Comparison of ENCODE assay signal across 9 mouse cellular contexts in the genomic region with DNA sequence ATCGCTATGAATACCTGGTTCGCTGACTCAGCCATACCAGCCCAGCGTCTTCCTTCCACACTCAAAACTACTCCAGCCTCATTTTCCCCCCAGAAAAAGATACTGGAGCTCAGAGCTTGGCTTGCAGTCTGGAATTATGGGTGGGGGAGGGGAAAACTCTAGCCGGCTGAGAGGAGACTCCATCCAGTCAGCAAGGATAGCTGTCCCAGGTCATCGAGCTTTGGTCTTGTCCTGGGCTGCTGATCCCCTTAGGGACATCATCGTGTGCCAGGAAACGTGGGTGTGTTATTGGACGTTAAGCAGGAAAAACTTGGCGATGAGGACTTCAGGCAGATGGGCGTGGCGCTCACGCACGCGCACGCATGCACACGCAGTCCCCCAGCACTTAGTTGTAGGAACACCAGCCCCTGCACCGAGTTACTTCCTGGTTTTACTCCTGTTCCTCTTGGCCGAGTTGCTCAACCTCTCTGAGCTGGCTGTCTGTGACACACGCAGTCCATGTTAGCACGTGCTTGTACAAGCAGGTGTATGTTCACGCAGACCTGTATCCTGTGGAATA. TPM values are rescaled to one million over a fixed set of nuclear protein-coding genes. Genes with fewer than 3 reads are reported as not detected.
DNase-seq lines count a peak whose midpoint lies in the region; ATAC-seq and TF ChIP-seq lines count a peak whose summit lies in the region.
"Had no signal": no experiment of that assay in that cellular context is flagged by ENCODE, and none has a peak within 500 bp of the region (broad histone marks: within the 10 kb centered on the region; RNA-seq: fewer than 3 reads in every experiment).

No protein-coding gene starts in this region.

- H3K27me3 ChIP-seq in embryonic facial prominence, embryonic 10.5 days (replicated peaks; ENCODE audit: low read depth, poor library complexity, severe bottlenecking) = peaks cover 85% of the 10 kb centered on the region

- ATAC-seq in hematopoietic stem cell, adult 5-6 weeks (replicated peaks in 1 of 2; ENCODE audit: insufficient read depth in 1 of 2, low FRiP score in 2 of 2, low TSS enrichment in 1 of 2, low read depth in 1 of 2, poor library complexity in 2 of 2, severe bottlenecking in 2 of 2) = peak; percentile 9 to 29; a peak in 1 of 4 replicates
- ATAC-seq in neutrophil, adult 5-6 weeks (ENCODE audit: extremely low read depth, insufficient number of reproducible peaks, low FRiP score, poor library complexity, severe bottlenecking) = peak; percentile 40

- 3% methylated on average over 21 of the region's 21 CpGs for WGBS in embryonic facial prominence, embryonic 10.5 days
- 3% methylated on average over 21 of the region's 21 CpGs for WGBS in lung, adult 2 months

- DNase-seq in ovary, postnatal 36 days (ENCODE audit: low spot score) = peak; percentile 31
- DNase-seq in ovary, postnatal 10 days (ENCODE audit: low spot score) = no peak
- peak; percentile 35 for DNase-seq in embryonic facial prominence, embryonic 10.5 days (ENCODE audit: low spot score)
- peak; percentile 58 for DNase-seq in lung, adult 2 months
- DNase-seq in layer of hippocampus, postnatal 14 days (ENCODE audit: low spot score in 2 of 2) = no peak
- DNase-seq in frontal cortex, postnatal 36 days (ENCODE audit: low spot score in 2 of 2) = no peak

- H3K27ac ChIP-seq in embryonic facial prominence, embryonic 10.5 days (replicated peaks) = no peak overlapping the region

- H3K9me3 ChIP-seq in embryonic facial prominence, embryonic 10.5 days = no peaks in the 10 kb centered on the region

- peaks cover 95% of the 10 kb centered on the region for H3K4me1 ChIP-seq in embryonic facial prominence, embryonic 10.5 days
- H3K4me1 ChIP-seq in lung, adult 2 months (ENCODE audit: control insufficient read depth, insufficient read depth, low read length) = peaks cover 41% of the 10 kb centered on the region

- no peak for TF ChIP-seq CTCF in lung, adult 2 months (IDR thresholded peaks at IDR 0.05; ENCODE audit: insufficient read depth, low read length)

- TF ChIP-seq POLR2A in lung, adult 2 months (IDR thresholded peaks at IDR 0.05; ENCODE audit: borderline replicate concordance, extremely low read depth, low read depth, low read length) = peak; percentile 43; the same call in 1 of the 2 replicates

- peak overlapping the region; percentile 64 for H3K4me3 ChIP-seq in embryonic facial prominence, embryonic 10.5 days
- peak overlapping the region; percentile 15 for H3K4me3 ChIP-seq in lung, adult 2 months (replicated peaks; ENCODE audit: extremely low read depth, low read depth, low read length)
- H3K4me3 ChIP-seq: erythroblast, embryonic 14.5 days had no signal

- H3K36me3 ChIP-seq in embryonic facial prominence, embryonic 10.5 days (replicated peaks) = no peaks in the 10 kb centered on the region

RNA-seq across cellular contexts. Expression of a gene that starts 3.6 kb away (rescaled TPM):
- 6.5 and 6.8 TPM in 2 replicates for polyA plus RNA-seq in embryonic facial prominence, embryonic 10.5 days (2016; fragmentation: Nextera tagmentation; extraction: Ambion mirVana)
- 24.2 and 25.4 TPM in 2 replicates for total RNA-seq in hematopoietic stem cell, adult 5-6 weeks (2017)
- 103 and 120 TPM in 2 replicates for polyA plus RNA-seq in lung, adult 2 months (2012; rRNA removed)
- 59.9 and 63.2 TPM in 2 replicates for total RNA-seq in neutrophil, adult 5-6 weeks (2017)
- 10 to 100 TPM; 14.0 to 17.6 TPM for total RNA-seq in layer of hippocampus, postnatal 14 days (2021)

RNA-seq across cellular contexts. Expression of a gene that starts 15.5 kb away (rescaled TPM):
- 82.7 and 83.1 TPM in 2 replicates for polyA plus RNA-seq in embryonic facial prominence, embryonic 10.5 days (2016; fragmentation: Nextera tagmentation; extraction: Ambion mirVana)
- total RNA-seq in hematopoietic stem cell, adult 5-6 weeks (2017) = 34.0 and 35.9 TPM in 2 replicates
- 9.4 and 11.3 TPM in 2 replicates for polyA plus RNA-seq in lung, adult 2 months (2012; rRNA removed)
- total RNA-seq in neutrophil, adult 5-6 weeks (2017) = 8.0 and 11.8 TPM in 2 replicates
- 10 to 100 TPM; 18.2 to 21.5 TPM for total RNA-seq in layer of hippocampus, postnatal 14 days (2021)

RNA-seq across cellular contexts. Expression of a gene that starts 32.7 kb away (rescaled TPM):
- 349 and 359 TPM in 2 replicates for polyA plus RNA-seq in embryonic facial prominence, embryonic 10.5 days (2016; fragmentation: Nextera tagmentation; extraction: Ambion mirVana)
- 22.3 and 48.7 TPM in 2 replicates for total RNA-seq in hematopoietic stem cell, adult 5-6 weeks (2017)
- 157 and 196 TPM in 2 replicates for polyA plus RNA-seq in lung, adult 2 months (2012; rRNA removed)
- total RNA-seq in neutrophil, adult 5-6 weeks (2017) = 15.1 and 23.1 TPM in 2 replicates
- total RNA-seq in layer of hippocampus, postnatal 14 days (2021) = 100 to 1,000 TPM; 161 to 172 TPM

Comparison
In these comparisons a context has a peak if more than half of its experiments do, and no peak if none do; other contexts are left out.
1. DNase-seq: peak in ovary, postnatal 36 days (single experiment), embryonic facial prominence, embryonic 10.5 days (single experiment) and lung, adult 2 months (single experiment); none in ovary, postnatal 10 days (single experiment), layer of hippocampus, postnatal 14 days (0 of 2) and frontal cortex, postnatal 36 days (0 of 2).